Mouse (Mus musculus): Measurements from ENCODE around the gene Agap1.
A peak's percentile ranks its signal among the peaks of the same experiment; 100 is the strongest.

Agap1 gene

DNA sequence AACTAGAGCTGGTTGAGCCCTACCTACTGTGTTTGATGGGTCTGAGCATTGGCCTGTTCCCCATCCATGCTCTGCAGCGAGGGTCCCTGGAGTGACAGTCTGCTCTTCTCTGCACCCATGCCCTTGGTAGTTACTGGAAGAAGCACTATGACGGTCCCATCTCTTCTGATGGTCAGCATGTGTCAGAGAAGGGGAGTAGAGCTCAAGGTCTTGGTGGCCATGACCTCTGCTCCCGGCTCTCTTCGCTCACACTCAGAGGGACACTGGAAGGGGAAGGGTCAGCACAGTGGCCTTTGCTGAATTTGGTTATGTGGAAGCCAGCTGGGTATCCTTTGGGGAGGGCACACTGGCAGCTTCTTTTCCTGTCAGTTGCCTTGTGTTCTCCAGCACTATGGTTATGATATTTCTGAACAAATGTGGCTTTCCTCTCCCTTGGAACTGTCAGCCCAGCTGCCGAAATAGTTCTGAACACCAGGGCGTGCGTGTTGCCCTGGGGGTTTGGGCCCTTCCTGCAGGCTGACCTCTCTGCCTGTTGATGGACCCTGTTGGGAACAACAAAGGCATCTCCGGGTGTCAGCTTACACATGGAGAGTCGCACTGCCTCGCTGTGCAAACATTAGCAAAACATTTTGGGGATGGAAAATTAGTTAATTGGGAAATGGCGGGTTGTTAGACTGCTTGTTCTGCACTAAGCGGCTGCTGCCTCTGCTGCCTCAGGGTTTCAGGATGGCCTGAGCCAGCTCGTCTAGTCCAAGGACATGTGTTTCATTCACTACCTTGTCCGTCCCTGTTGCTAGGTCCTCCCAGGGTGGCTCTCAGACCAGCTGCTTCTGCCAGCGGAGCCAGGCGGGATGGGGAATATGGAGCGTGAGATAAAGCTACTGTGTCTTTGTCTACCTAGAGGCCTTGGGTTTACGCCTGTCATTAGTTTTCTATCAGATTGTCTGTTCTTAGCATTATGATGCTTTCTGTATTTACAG, 93.2 kb downstream of the Agap1 start:
- peak; percentile 43 for DNase-seq

DNA sequence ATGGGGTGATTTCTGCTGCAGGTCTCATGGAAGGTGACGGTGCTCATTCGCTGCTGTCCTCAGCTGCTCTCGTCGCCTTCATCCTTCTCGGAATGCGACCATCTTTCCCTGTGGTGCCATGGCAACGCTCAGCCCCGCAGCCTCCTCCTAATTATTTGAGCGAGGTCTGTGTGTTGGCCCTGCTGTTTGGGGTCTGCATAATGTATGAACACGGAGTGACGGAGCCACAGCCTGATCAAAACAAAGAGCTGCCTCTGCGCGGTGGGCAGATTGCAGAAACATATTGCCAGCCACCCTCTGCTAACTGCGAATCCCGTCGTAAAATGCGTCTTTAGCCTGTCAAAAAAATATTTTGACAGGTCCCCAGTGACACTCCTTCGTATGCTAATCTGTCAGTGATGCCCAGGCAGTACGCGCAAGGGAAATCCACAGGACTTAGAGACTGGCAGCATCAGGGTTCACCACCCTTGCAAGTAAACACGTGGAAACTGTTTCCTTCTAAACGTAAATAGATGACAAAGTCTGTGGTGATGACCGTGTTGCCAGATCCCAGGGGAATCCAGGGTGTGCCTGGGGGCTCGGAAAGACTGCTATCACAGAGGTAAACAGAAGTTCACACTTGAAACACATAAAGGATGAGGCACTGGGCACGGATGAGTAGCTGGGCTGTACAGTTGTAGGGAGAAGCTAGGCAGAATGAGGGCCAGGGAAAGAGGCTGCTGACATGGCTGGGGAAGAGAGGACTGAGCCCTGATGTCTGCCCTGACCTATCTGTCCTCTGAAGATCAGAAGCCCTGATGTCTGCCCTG, 95.7 kb downstream of the Agap1 start:
- DNase-seq, result peak; percentile 79

- DNase-seq, result no peak
These were observed 97.9 kb downstream of the Agap1 start for GRCm38 (mm10) chr1:89552470-89552869.

- no peak for DNase-seq
These were observed 99.2 kb downstream of the Agap1 start for GRCm38 (mm10) chr1:89553791-89554190.

DNA sequence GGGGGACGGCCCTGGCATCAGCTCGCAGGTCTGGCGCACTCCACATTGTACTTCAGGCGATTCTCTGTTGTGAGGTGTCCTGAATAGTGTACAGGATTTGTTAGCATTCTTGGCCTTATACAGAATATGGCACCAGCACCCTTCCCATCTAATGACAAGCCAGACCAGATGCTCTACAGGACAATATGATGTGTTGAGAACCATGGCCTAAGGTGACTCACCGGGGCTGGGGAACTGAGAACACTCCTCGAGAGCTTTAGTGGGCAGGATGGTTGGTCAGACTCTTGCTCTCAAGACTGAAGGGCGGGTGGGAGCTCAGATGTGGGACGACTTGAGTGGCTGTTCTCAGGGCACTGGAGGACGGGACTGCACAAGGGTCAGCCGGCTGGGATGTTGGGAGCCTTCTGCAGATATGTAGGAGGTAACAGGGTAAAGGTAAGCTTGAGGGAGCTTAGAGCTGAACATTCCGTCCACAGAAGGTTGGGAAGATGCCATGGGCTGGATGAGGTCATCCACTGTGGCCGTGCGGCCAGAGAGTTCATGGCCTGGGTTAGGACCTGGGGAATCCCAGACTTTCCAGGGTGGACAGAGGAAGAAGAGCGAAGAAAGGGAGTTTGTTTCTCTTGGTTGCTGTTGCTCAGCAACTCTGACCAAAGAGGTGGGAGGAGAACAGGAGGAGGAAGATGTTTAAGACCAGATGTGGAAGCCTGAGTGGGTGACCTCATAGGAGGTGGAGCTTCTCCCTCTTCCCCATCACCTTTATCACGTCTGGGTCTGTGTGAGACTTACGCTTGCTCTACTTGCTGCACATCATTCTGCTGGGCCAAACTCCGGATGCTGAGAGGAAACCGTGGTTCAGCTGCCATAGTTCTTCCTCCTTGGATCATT, 100.6 kb downstream of the Agap1 start:
- DNase-seq, result no peak

DNA sequence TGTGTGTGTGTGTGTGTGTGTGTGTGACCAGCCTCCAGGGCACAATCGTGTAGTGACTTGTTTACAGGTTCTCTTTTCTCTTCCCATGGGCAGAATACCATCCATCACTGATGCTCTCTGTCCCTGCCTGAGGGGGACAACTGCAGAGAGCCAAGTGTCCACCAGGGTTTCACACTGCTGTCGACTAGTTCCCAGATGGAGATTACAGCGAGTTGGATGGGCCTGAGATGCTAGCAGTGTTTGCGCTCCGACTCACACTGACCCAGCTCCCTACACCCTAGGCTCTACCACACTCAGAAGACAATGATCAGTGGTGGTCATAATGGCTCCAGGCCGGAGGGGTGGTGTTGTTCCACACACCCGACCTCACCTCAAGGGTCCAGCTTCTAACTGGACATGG, 101.4 kb downstream of the Agap1 start:
- DNase-seq, result no peak

DNA sequence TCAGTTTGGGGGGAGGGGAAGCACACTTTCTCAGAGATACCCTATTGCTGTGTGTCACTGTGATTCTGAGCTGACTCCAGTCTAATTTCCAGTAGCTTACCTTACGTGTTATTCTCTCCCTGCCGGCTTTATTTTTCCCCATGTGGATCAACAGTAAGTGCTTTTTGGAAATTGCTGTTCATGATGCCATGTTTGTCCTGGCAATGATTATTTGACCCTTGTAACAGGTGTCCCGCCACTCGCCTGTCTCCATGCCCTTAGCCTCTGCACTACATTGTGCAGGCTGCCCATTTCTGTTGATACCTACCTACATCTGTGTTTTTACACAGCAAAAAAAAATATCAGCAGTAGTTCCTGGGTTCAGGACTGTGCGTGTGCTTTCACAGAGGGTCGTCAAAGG, 102.8 kb downstream of the Agap1 start:
- no peak for DNase-seq

- no peak for DNase-seq
These were observed 103.5 kb downstream of the Agap1 start for GRCm38 (mm10) chr1:89558080-89558479.

GRCm38 (mm10) chr1:89563399-89563798, 108.8 kb downstream of the Agap1 start:
- DNase-seq, result no peak

DNA sequence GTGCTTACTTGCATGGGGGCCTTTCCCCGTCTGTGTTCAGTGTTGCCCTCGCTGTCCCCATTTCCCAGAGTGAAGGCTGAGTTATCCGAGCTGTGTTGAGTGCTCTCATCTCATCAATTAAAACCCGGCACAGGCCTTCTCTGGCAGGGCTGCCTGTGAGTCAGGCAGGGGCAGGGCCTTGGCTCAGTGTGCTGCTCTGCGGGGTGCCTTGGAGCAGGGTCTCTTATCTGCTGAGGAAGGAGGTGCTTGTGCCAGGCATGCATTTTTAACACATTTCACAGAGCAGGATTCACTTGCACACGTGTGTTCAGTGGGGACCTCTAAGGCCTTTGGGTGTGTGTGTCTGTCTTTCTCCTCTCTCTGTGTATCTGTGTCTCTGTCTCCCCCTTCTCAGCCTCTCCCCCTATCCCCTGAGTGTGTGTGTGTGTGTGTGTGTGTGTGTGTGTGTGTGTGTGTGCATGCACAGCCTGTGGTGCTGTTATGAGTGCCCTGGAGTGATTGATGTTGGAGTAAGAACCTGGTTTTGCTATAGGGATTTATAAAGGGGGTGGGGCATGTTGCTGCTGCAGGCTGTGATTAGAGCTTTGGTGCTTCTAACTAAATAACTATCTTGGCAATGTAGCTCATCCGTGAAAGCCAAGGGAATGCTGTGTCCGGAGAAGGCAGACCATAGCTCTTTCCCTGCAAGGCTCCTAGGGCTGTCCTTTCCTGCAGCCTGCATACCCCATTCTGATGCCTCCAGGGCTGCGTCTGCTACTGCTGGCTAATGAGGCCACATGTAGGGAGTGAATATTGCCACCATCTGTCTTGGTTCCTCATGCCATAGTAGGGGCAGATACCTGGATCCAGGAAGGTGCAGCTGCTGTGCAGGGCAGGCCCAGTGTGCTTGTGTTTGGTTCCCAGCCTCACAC, 112.2 kb downstream of the Agap1 start:
- DNase-seq, result peak; percentile 58

DNA sequence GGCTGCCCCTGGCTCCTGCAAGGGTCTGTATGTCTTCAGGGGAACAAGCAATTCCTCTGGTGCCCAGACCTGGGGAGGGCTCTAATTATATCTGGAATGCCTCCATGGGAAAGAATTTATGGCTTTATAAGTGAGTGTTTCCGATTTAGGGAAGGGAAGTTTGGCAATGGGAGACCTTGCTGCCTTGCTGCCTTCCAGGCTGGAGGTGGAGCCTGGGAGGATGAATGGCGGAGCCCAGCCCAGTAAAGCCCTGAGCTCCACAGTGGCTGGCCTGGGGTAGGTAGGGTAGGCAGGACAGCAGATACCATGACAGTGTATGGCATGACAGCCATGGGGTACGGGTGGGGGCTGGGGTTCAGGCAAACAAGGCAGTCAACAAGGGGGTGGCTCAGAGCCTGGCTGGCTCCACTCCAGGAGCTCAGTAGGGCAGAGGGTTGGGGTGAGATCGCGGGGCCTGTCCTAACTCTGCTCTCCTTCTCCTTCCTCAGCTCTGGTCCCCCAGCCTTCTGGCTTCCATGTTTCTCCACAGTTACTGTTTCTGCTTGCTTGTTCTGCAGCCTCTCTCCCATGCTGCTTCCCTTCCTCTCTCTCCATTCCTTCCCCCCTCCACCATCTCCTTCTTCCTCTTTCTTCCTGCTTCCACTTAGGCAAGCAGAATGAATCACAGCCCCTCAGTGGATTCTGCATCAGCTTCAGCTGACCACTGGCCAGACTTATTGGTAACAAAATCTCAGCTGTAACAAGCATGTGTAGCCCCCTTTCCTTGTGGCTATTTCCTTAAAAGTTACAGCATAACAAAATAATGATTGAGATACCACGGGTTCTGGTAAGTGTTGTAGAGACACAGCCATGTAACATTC, 114.2 kb downstream of the Agap1 start:
- DNase-seq, result no peak

GRCm38 (mm10) chr1:89570522-89571299, 116.1 kb downstream of the Agap1 start:
- no peak for DNase-seq

DNA sequence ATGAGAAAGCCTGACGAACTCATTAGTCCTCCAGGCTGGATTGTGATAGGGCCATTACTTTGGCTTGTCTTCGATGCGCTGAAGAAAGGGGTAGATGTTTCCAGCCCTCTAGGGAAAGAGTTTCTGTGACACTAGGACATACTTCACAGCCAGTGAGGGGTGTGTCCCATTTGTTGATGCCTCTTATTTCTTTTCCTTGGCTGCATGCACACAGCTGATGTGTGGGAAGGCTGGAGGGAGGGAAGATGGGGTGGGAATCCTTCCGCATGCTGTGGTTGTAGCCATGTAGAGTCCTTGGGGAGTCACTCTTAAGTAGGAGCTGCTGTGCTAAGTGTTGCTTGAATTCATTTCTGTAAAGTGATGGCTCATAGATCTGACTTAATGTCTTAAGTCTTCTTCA, 118.9 kb downstream of the Agap1 start:
- DNase-seq, result no peak

- DNase-seq, result no peak
These were observed 120.6 kb downstream of the Agap1 start for GRCm38 (mm10) chr1:89574941-89575890.

DNA sequence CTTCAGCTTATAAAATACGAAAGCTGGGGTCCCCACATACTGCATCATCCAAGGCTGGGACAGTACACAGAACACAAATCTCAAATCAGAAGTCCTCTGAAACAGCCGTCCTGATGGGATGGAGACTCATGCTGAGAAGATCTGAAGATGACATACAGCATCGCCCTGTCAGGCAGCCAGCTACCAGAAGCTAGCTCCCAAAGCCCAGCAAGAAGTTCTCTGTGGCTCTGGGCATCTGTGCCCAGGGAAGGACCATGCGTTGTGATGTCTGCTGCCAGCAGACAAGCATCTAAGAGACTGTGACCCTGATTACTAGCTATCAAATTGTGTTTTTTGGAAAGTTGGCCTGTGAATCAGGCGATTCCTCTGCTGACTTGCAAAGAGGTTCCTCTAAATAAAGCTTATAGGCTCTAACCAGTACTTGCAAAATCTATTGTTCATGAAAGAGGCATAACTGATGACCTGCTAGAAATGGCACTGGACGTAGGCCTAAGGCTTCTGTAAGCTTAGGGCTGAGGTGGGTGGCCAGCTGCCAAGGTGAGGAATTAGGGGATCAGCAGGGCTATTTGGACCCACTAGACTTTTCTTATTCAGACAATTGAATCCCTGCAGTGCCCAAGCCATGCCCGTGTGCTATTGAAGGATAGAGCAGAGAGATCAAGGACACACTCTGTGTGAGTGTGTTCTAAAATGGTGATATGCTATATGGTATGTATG, 121.7 kb downstream of the Agap1 start:
- DNase-seq, result no peak

DNA sequence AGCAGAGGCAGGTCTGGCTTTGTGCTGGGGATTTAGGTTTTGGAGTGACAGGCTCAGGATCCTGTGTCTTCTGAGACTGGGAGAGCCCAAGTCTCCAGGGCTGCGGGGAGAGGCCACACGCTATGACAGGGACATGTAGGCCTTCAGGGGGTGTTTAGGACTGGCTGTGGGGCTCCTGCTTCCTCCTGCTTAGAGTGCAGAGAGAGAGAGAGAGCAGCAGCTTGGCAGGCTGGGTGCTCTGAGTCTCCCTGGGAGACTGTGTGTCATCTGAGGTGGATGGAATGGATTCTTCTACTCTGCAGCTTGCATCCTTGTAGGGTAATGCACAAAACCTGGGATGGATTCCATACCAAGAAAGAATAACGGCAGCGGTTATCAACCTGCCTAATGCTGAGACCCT, 122.4 kb downstream of the Agap1 start:
- peak; percentile 95 for DNase-seq

DNA sequence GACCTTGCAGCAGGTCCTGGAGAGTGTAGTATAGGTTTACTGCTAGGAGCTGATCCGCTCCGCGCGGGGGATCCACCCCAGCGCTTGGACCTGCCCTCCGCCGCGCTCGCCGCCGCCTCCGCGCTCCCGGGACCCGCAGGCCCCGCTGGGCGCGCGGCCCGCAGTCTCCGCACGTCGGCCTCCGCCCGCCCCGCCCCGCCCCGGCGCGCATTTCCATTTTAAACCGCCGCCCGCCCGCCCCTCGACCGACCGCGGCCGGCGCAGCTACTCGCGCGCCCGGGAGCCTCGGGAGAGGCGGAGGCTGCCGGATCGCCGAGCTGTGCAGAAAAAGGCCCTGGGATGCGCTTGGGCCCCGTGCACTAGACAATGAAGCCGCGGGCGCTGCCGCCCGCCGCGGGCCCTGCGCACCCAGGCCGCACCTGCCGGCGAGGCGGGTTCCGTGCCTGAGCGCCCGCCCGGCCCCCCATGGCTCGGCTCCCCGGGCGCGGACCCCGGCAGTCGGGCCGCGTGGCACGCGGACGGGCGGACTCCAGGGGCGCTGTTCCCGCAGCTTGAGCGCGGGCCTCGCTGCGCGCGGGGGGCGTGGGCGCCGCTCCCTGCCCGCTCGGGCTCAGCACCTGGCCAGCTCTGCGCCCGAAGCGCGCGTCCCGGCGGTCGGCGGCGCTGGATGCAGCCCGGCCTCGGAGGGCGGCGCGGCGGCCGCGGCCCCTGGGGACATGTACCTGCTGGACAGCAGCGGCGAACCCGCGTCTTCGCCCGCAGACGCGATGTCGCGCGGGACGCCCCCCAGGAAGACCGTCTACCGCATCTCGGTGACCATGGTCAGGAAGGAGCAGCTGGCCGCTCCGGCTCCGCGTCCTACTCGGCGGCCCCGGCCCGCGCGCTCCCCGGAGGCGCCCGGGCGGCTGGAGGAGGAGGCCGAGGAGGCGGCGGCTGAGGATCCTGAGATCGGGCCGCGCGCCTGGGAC, 125.7 kb downstream of the Agap1 start:
- DNase-seq, result peak; percentile 91
